Mouse (Mus musculus): ENCODE data around the gene Lcn11.
"Not testable (repeated sequence)": the region's sequence is repeated elsewhere in the genome, so short reads cannot be mapped to it uniquely, and the experiment has no call there.

The Lcn11 gene

DNA sequence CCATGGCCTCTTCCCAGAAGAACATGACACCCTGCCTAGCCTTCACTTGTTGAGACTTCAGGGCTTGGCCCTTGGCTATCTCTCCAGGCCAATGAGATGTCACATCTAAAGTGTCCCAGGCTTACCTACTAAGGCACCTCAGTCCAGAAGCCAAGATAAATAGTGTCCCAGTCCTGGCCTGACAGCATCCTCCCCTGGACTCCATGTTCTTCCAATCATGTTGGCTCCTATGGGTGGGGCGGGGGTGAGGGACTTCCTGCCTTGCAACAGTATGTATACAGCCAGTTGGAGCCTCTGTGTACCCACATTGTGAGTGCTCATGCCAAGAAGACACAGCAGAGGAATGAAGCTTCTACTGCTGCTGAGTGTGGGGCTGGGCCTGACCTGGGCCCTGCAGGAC is at the start of gene Lcn11:
Lcn11 (plus strand) TSS at position 301 of the 400 bp plus-strand sequence.
- in situ Hi-C loops (cut with MboI; ENCODE audit: unreplicated experiment in 2 of 2), result no loop called here

DNA sequence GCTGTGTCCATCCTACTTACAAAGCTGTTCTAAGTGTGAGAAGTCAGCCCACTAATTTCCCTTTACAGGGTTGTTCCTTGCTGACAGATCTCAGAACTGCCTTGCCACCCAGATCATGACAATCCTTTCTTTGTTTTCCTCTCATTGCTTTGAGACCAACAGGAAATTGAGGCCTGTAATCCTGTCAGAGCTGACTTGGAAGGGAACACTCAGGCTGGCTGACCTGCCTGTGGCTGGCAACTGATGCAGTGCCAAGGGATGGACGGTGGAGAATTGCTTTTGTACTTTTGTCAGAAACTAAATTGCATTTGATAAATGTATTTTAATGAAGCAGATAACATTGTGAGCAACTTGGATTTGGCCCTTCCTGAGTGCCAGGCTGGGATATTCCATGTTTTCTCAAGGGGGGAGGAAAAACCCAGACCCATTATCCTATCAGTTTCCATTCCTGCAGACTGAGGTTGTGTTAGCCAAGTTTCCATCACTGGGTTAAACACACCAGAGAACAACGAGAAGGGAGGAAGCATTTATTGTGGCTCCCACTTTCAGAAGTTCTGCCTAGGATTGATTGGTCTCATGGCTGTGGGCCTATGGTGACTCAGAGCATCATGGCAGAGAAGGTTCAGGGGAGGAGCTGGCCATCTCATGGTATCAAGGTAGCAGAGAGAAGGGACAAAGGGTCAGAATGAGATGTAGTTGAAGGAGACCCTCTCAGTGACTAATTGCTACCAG is 43.5 kb upstream of the Lcn11 start:
- in situ Hi-C loops (cut with MboI; ENCODE audit: unreplicated experiment in 2 of 2), result no loop called here

- in situ Hi-C loops (cut with MboI; ENCODE audit: unreplicated experiment in 2 of 2), result not testable (repeated sequence)
Measured at GRCm38 (mm10) chr2:25736709-25737108, 40.1 kb upstream of the Lcn11 start, which contains the start of gene Obp2b. Gene Obp2b, plus strand, starts transcription at chr2:25737009.

GRCm38 (mm10) chr2:25741671-25742070 is 35.1 kb upstream of the Lcn11 start:
- in situ Hi-C loops (cut with MboI; ENCODE audit: unreplicated experiment in 2 of 2), result no loop called here

DNA sequence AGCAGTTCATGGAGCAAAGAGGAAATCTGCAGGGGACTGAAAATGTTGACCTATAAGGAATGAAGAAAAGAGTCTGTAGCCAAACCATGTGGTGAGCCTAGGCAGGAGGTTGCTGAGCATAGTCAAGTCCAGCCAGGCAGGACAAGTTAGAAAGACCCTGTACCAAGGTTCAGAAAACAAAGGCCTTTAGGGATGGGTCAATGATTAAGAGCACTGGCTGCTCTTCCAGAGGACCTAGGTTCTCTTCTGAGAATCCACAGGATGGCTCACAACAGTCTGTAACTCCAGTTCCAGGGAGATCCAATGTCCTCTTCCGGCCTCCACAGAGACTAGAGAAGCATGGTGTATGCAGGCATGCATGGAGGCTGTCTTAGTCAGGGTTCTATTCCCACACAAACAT is 22.6 kb upstream of the Lcn11 start:
- in situ Hi-C loops (cut with MboI; ENCODE audit: unreplicated experiment in 2 of 2), result no loop called here

GRCm38 (mm10) chr2:25758064-25758625 is 18.7 kb upstream of the Lcn11 start:
- in situ Hi-C loops (cut with MboI; ENCODE audit: unreplicated experiment in 2 of 2), result no loop called here

DNA sequence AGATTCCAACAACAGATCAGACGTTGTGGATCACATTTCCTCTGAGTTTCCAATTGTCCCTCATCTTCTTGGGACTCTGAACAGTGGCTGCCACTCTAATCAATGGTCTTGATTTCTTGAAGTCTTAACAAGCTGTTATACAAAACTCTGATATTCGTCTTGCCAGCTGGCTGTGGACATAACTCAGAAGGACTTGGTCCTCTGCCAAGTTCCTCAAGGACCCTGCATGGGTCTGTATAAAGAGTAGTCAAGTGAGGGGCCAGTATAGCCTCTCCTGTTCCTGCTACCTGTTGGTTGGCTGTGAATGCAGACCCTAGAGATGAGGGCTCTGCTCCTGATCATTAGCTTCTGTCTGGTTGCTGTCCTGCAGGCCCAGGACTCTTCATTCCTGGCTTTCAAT is 11.5 kb upstream of the Lcn11 start, which contains the start of gene Lcn3:
Lcn3 (plus strand) TSS at position 301 of the 400 bp plus-strand sequence.
- in situ Hi-C loops (cut with MboI; ENCODE audit: unreplicated experiment in 2 of 2), result no loop called here

DNA sequence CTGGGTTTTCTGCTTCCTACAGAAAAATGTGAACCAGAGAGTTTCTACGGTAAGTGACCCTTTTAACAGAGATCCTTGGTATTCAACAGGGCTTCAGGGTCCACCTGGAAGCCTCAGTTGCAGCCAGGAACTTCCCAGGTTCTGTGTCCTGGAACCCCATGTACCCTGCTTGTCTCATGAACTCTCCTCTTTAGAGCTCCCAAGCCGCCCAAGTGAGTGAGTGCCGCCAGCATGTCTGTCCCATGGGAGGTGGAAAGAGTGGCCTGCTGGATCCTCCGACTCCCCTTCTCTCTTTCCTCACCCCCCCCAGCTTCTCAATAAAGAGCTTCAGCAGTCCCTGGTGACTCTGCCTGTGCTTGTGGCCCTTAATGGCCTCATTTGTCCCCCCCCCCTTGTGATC is 9.1 kb upstream of the Lcn11 start:
- in situ Hi-C loops (cut with MboI; ENCODE audit: unreplicated experiment in 2 of 2), result no loop called here

- in situ Hi-C loops (cut with MboI; ENCODE audit: unreplicated experiment in 2 of 2), result no loop called here
Measured at GRCm38 (mm10) chr2:25773507-25773906, 3.3 kb upstream of the Lcn11 start.

- in situ Hi-C loops (cut with MboI; ENCODE audit: unreplicated experiment in 2 of 2), result no loop called here
Measured at GRCm38 (mm10) chr2:25774640-25775039, 2.2 kb upstream of the Lcn11 start.

- in situ Hi-C loops (cut with MboI; ENCODE audit: unreplicated experiment in 2 of 2), result no loop called here
Measured at GRCm38 (mm10) chr2:25775991-25776390, 826 bp upstream of the Lcn11 start.

DNA sequence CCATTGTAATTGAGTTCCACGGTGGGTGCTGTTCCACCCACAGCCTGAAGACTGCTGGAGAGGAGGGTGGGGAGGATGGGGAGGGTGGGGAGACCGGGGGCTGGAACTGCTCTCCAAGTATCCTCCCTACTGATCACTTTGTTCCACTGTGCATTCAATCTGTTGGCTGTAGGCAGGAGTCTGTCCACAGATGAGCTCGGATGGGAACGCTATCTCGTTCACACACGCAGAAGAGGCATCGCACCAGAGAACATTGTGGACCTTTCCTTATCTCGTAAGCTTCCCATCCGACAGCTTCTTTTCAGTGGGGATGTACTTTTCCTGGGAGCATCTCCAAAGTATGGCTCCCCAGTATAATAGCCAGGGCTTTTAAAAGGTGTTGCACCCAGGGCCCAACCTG is 2.3 kb downstream of the Lcn11 start:
- in situ Hi-C loops (cut with MboI; ENCODE audit: unreplicated experiment in 2 of 2), result no loop called here

GRCm38 (mm10) chr2:25780921-25781320 is 4.1 kb downstream of the Lcn11 start:
- in situ Hi-C loops (cut with MboI; ENCODE audit: unreplicated experiment in 2 of 2), result no loop called here

DNA sequence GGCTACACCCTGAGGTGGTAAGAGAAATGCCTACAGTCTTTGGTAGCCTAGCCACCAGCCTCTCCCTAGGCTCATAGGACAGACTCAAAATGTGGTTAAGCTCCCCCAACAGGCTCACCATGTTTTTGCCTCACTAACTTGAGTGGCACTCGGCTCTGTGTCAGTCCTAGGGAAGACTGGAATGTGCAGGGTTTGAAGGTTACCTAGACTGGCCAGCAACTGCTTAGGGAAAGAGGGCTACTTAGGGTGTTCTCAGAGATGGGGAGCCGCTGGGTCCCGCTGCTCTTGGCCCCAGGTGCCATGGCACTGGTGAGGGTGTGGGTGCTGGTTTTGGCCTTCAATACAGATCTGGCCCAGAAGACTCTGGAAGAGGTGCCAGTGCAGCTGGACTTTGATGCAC is 5.1 kb downstream of the Lcn11 start, which contains the start of gene Gm13539:
Gm13539 (plus strand) TSS at position 301 of the 400 bp plus-strand sequence.
- in situ Hi-C loops (cut with MboI; ENCODE audit: unreplicated experiment in 2 of 2), result no loop called here

GRCm38 (mm10) chr2:25785573-25786322 is 8.9 kb downstream of the Lcn11 start:
- in situ Hi-C loops (cut with MboI; ENCODE audit: unreplicated experiment in 2 of 2), result no loop called here

- in situ Hi-C loops (cut with MboI; ENCODE audit: unreplicated experiment in 2 of 2), result no loop called here
Measured at GRCm38 (mm10) chr2:25789092-25789491, 12.3 kb downstream of the Lcn11 start.

DNA sequence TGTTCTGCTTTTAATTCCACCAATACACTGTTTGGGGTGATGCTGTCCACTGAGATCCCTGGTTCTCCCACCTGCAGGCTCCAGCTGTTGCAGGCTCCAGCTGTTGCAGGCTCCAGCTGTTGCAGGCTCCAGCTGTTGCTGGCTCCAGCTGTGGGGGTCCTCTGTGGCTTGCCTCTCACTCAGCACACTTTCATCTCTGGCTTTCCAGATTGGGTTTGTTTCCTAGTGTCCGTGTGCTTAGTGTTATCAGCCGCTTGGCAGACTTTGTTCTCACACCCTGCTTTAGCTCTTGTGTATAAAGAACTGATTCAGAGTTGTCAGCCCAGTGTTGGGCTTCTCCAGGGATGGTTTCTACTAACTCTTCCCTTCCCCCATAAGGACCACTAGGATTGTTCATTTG is 20.8 kb downstream of the Lcn11 start:
- in situ Hi-C loops (cut with MboI; ENCODE audit: unreplicated experiment in 2 of 2), result no loop called here

- in situ Hi-C loops (cut with MboI; ENCODE audit: unreplicated experiment in 2 of 2), result no loop called here
Measured at GRCm38 (mm10) chr2:25798065-25798464, 21.2 kb downstream of the Lcn11 start.

DNA sequence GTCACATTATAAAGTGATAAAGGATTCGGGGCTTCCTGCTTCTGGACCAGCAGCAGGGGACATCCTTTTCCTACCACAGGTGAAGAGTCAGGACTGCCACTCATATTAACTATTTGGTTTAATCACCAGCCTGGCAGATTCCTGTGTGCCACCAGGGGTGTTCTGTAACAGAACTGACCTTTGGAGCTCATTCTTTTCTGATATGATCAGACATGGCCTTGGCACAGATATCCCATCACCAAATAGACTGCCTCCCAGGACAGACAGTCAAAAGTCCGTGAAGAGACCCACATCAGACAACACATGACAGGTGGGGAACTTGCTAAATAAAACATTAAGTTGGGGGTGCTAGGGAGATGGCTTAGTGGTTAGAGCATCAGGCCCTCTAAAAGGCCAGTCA is 34.9 kb downstream of the Lcn11 start:
- in situ Hi-C loops (cut with MboI; ENCODE audit: unreplicated experiment in 2 of 2), result no loop called here

GRCm38 (mm10) chr2:25813364-25813763 is 36.5 kb downstream of the Lcn11 start:
- in situ Hi-C loops (cut with MboI; ENCODE audit: unreplicated experiment in 2 of 2), result no loop called here

DNA sequence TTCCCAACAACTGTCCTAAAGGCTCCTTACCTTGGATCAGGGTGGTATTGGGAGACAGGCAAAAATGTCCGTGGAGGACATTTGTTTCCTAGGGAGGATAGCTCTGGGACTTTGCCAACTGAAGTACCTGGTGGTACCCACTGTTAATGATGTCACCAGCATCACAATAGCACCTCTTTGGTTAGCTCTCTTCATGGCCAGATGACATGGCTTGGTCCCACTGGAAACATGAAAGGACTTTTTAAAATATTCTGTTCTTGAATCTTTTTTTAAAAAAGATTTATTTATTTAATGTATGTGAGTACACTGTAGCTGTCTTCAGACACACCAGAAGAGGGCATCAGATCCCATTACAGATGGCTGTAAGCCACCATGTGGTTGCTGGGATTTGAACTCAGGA is 38.9 kb downstream of the Lcn11 start, which contains the start of gene Glt6d1:
Glt6d1 (minus strand) TSS at position 101 of the 400 bp plus-strand sequence.
- in situ Hi-C loops (cut with MboI; ENCODE audit: unreplicated experiment in 2 of 2), result not testable (repeated sequence)
